Mouse (Mus musculus) urinary bladder, postnatal 0 days (tissue): ENCODE data around the gene Ulbp1. TPM values are rescaled to one million over a fixed set of nuclear protein-coding genes. Genes with fewer than 3 reads are reported as not detected.

Experiments used
- polyA plus RNA-seq: library from polyadenylated mRNA; unstranded; fragments of >200 nt; fragmentation: Nextera tagmentation; extraction: Ambion mirVana; gene quantifications from 2 replicates; pipeline ENCODE4 v1.2.1, GENCODE M21; 2015

Gene Ulbp1
- 3.2 and 3.9 TPM in 2 replicates for polyA plus RNA-seq

GRCm38 (mm10) chr10:7473197-7473889 lies at the start of gene Ulbp1:
Ulbp1 (minus strand) TSS chr10:7473638.

Other genes starting within 250 kb of the Ulbp1 start
- gene Lrp11, start 116.2 kb upstream of the Ulbp1 start, polyA plus RNA-seq, result 0.93 and 1.2 TPM in 2 replicates
- gene Nup43, start 193.9 kb upstream of the Ulbp1 start, polyA plus RNA-seq, result 17.7 and 17.8 TPM in 2 replicates
- 79.5 and 87.7 TPM in 2 replicates for gene Pcmt1, start 207.5 kb upstream of the Ulbp1 start, polyA plus RNA-seq
- gene Lats1, start 207.6 kb upstream of the Ulbp1 start, polyA plus RNA-seq, result 4.1 and 5.1 TPM in 2 replicates